Mouse (Mus musculus): ENCODE measurements around the gene Trub2.
A peak's percentile ranks its signal among the peaks of the same experiment; 100 is the strongest.

Gene Trub2

GRCm38 (mm10) chr2:29773323-29773722 is 15.0 kb downstream of the Trub2 start:
- no peak for DNase-seq (ENCODE audit: low spot score in 2 of 2)

DNA sequence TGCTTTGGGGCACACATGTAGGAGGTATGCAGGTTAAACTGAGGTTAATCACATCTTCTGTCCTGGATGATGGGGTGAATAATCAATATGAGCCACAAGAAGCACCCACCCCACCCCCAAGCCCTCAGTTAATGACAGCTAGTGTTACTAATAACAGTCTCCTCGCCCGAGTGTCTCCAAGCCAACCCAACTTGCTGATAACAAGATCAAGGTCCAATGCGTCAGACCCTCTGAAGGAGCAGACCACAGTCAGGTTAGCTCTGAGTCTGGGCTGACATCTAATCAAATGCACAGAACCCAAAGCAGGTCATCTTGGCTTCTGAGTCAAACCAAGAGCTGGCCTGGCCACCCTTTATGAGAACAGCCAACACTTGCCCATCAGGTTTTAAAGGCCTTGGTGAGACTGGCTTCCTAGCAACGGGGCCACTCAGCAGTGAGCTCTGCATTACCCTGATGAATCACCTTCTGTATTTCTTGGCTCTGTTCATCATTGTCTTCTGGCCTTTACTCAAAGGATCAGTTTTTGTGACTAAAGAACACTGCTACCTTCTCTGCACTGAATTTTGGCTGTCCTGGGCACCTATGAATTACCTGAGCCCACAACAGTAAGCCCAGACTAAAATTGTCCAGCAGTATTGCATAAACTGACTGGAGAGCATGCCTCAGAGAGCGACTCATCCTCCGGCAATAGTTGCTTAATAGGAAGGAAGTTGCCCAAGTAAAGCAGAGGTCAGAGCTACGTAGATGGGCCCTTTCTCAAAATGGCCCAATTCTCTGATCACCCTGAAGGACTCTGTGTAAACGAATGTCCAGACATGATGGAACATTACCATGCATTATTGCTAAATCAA is 16.5 kb downstream of the Trub2 start:
- no peak for DNase-seq (ENCODE audit: low spot score in 2 of 2)

- peak in 1 of 2 experiments; percentile 33 for DNase-seq (ENCODE audit: low spot score in 2 of 2)
Measured at GRCm38 (mm10) chr2:29770162-29770561, 18.1 kb downstream of the Trub2 start.

GRCm38 (mm10) chr2:29768901-29769300 is 19.4 kb downstream of the Trub2 start:
- no peak for DNase-seq (ENCODE audit: low spot score in 2 of 2)

- no peak for DNase-seq (ENCODE audit: low spot score in 2 of 2)
Measured at GRCm38 (mm10) chr2:29767976-29768709, 20.2 kb downstream of the Trub2 start.

DNA sequence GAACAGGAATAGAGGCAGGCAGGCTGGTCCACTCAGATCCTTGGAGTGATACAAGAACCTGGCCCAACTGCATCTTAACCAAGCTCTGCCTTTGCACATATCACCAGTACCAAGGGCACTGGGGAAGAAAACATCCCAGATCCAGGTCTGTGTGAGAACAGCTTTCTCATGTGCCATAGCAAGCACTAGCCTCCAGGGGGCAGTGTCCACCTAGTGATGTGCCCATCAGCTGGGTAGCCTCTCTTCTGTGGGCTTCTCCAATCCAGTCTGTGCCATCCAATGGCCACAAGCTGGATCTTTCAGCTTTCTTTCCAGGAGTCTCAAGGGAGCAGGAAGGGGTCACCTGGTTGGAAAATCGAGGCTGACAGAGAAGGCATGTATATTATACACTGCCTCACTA is 23.5 kb downstream of the Trub2 start:
- peak; percentile 54 to 79 for DNase-seq (ENCODE audit: low spot score in 2 of 2)

- DNase-seq (ENCODE audit: low spot score in 2 of 2), result no peak
Measured at GRCm38 (mm10) chr2:29755693-29756092, 32.6 kb downstream of the Trub2 start.

DNA sequence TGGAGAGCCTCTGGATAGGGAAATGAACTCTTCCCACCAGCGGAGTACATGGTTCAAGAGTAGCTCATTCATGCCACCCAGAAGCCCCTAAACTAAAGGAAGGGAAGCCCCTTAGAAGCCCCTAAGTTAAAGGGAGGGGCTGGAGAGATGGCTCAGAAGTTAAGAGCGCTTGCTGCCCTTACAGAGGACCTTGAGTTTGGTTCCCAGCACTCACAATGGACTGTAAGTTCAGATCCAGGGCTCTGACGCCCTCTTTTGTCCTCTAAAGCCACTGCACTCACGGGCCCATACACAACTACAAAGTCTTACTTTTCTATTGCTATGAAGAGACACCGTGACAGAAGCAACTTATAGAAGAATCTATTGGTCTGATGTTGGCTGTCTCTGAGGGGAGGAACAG is 35.9 kb downstream of the Trub2 start:
- no peak for DNase-seq (ENCODE audit: low spot score in 2 of 2)

- no peak for DNase-seq (ENCODE audit: low spot score in 2 of 2)
Measured at GRCm38 (mm10) chr2:29751497-29751896, 36.8 kb downstream of the Trub2 start, which contains the start of gene Gm13420. TSS of gene Gm13420 (minus strand) at chr2:29751685.

- DNase-seq (ENCODE audit: low spot score in 2 of 2), result no peak
Measured at GRCm38 (mm10) chr2:29748499-29748898, 39.8 kb downstream of the Trub2 start.

DNA sequence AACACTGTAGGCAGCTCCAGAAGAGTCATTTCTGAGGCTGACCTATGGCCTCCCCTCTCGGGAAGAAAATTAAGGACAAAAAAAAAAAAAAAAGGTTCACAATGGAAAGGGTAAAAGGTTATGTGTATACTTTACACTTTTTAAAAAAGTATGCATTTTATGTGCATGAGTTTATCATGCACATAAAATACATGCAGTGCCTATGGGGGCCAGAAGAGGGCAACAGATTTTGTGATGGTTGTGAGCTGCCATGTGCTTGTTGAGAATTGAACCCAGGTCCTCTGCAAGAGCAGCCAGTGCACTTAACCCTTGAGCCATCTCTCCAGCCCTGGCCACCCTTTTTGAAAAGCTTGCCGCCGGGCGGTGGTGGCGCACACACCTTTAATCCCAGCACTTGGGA is 40.5 kb downstream of the Trub2 start:
- DNase-seq (ENCODE audit: low spot score in 2 of 2), result peak in 1 of 2 experiments; percentile 54

- no peak for DNase-seq (ENCODE audit: low spot score in 2 of 2)
Measured at GRCm38 (mm10) chr2:29747188-29747782, 41.0 kb downstream of the Trub2 start.

- DNase-seq (ENCODE audit: low spot score in 2 of 2), result no peak
Measured at GRCm38 (mm10) chr2:29744256-29744655, 44.0 kb downstream of the Trub2 start.

DNA sequence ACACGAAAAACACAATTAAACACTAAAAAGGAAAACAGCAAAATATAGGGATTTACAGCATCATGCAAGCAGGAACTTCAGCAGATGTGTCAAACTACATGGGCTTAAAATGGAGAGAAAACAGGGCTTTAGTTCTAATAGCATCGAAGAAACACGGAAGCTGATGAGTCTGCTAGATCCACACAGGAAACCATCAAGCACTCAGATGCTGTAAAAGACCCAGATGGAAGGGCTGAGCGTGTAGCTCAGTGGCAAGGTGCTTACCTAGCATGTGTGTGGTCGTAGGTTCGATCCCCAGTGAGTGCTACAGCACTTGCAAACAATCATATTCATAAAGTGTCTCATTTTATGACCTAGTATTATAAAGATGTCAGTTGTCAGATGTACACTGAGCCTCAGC is 47.1 kb downstream of the Trub2 start:
- DNase-seq (ENCODE audit: low spot score in 2 of 2), result no peak

DNA sequence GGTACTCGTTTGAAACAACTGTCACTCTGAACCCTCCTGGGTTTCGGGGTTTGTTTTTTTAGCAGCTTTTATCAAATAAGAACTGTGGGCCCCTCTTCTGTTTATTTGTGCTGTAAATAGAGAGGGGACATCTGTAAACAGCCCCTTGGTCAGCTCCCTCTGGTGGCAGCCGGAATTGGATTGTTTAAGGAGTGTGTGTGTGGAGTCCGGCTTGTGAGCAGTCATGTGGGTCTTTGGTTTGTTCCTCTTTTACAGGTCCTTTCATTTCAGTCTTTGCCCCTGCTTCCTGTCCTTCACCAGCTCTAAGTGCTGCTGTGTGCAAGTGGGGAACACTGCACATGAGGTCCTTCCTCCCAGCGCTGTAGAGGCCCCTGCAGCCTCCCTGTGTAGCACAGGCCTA is 48.9 kb downstream of the Trub2 start:
- DNase-seq (ENCODE audit: low spot score in 2 of 2), result peak in 1 of 2 experiments; percentile 61

- DNase-seq (ENCODE audit: low spot score in 2 of 2), result no peak
Measured at GRCm38 (mm10) chr2:29738799-29739198, 49.5 kb downstream of the Trub2 start.

- no peak for DNase-seq (ENCODE audit: low spot score in 2 of 2)
Measured at GRCm38 (mm10) chr2:29737209-29737925, 50.9 kb downstream of the Trub2 start.

- DNase-seq (ENCODE audit: low spot score in 2 of 2), result no peak
Measured at GRCm38 (mm10) chr2:29735708-29736107, 52.6 kb downstream of the Trub2 start.

- DNase-seq (ENCODE audit: low spot score in 2 of 2), result no peak
Measured at GRCm38 (mm10) chr2:29733348-29733747, 55.0 kb downstream of the Trub2 start.

- no peak for DNase-seq (ENCODE audit: low spot score in 2 of 2)
Measured at GRCm38 (mm10) chr2:29732559-29732958, 55.7 kb downstream of the Trub2 start.

GRCm38 (mm10) chr2:29731545-29731944 is 56.8 kb downstream of the Trub2 start:
- DNase-seq (ENCODE audit: low spot score in 2 of 2), result peak; percentile 20 to 59

- DNase-seq (ENCODE audit: low spot score in 2 of 2), result no peak
Measured at GRCm38 (mm10) chr2:29729500-29729899, 58.8 kb downstream of the Trub2 start.

Measured in spleen, postnatal 10 days (tissue).